Mouse (Mus musculus) CH12F3 (cell line): ENCODE data around the gene Ing4.

Experiments used
- in situ Hi-C: fragments of 300-500 bp; cut with MboI; formaldehyde crosslinking; loops from 2 replicates; pipeline ENCODE4 v1.14.3; 2020; ENCODE audit warnings: low sequenced_read_pairs

Ing4 gene

GRCm38 (mm10) chr6:125089521-125090321, 50.2 kb downstream of the Ing4 start:
- in situ Hi-C loops = no loop called here

- in situ Hi-C loops = no loop called here
These were observed 51.0 kb downstream of the Ing4 start for GRCm38 (mm10) chr6:125090341-125091085.

- in situ Hi-C loops = no loop called here
These were observed 52.8 kb downstream of the Ing4 start for GRCm38 (mm10) chr6:125092372-125092771.

- in situ Hi-C loops = no loop called here
These were observed 55.3 kb downstream of the Ing4 start for GRCm38 (mm10) chr6:125094843-125095242.

GRCm38 (mm10) chr6:125095391-125096278, 56.1 kb downstream of the Ing4 start, which contains the start of gene Chd4:
TSS of gene Chd4 (plus strand) at chr6:125095981.
- in situ Hi-C loops = no loop called here

- in situ Hi-C loops = no loop called here
These were observed 56.7 kb downstream of the Ing4 start for GRCm38 (mm10) chr6:125096279-125096596.

- in situ Hi-C loops = no loop called here
These were observed 57.2 kb downstream of the Ing4 start for GRCm38 (mm10) chr6:125096597-125097345.

- in situ Hi-C loops = no loop called here
These were observed 57.8 kb downstream of the Ing4 start for GRCm38 (mm10) chr6:125097346-125097689.

GRCm38 (mm10) chr6:125097951-125098350, 58.4 kb downstream of the Ing4 start:
- in situ Hi-C loops = no loop called here

- in situ Hi-C loops = no loop called here
These were observed 59.0 kb downstream of the Ing4 start for GRCm38 (mm10) chr6:125098513-125098912.
